Mouse (Mus musculus) heart, embryonic 15.5 days (tissue): Measurements from ENCODE around the gene Pik3c2g. TPM values are rescaled to one million over a fixed set of nuclear protein-coding genes. Genes with fewer than 3 reads are reported as not detected.

Source experiments
- ATAC-seq: fragments of 200-750 bp; cut with Nextera tagmentation; replicated peaks from 2 replicates; pipeline ENCODE4 v1.8.0; 2017; ENCODE audit warnings: low read depth, moderate TSS enrichment; ENCODE audit not compliant: insufficient number of reproducible peaks, insufficient read depth, low FRiP score
- H3K27ac ChIP-seq: fragments of 300-500 bp; sonication (generic); 2 replicates; pipeline ENCODE4 v1.5.1; 2015; ENCODE audit warnings: mild to moderate bottlenecking, inconsistent platforms
- H3K27me3 ChIP-seq: fragments of 300-500 bp; sonication (generic); 2 replicates; pipeline ENCODE4 v1.6.1; 2015; ENCODE audit warnings: inconsistent platforms
- H3K36me3 ChIP-seq: fragments of 300-500 bp; sonication (generic); 2 replicates; pipeline ENCODE4 v1.6.1; 2015; ENCODE audit warnings: mild to moderate bottlenecking, inconsistent platforms
- H3K4me1 ChIP-seq: fragments of 300-500 bp; sonication (generic); replicated peaks from 2 replicates; pipeline ENCODE4 v1.6.1; 2015; ENCODE audit warnings: inconsistent platforms
- H3K4me2 ChIP-seq: fragments of 300-500 bp; sonication (generic); 2 replicates; pipeline ENCODE4 v1.6.1; 2015; ENCODE audit warnings: inconsistent platforms, mild to moderate bottlenecking, moderate library complexity
- H3K4me3 ChIP-seq: fragments of 300-500 bp; sonication (generic); 2 replicates; pipeline ENCODE4 v1.5.1; 2015; ENCODE audit warnings: mild to moderate bottlenecking, inconsistent platforms
- H3K9ac ChIP-seq: fragments of 300-500 bp; sonication (generic); 2 replicates; pipeline ENCODE4 v1.6.1; 2015; ENCODE audit warnings: mild to moderate bottlenecking, inconsistent platforms
- H3K9me3 ChIP-seq: fragments of 300-500 bp; sonication (generic); replicated peaks from 2 replicates; pipeline ENCODE4 v1.6.1; 2016; ENCODE audit warnings: inconsistent platforms
- WGBS: fragments of 180-500 bp; shearing (Covaris S2); methylation state at CpG from one replicate; pipeline ENCODE4 v1.1.7; 2015; ENCODE audit warnings: mixed read lengths; 5-methylcytosine and 5-hydroxymethylcytosine counted together
- polyA plus RNA-seq: library from polyadenylated mRNA; unstranded; fragments of >200 nt; fragmentation: Nextera tagmentation; extraction: Ambion mirVana; gene quantifications from 2 replicates; pipeline ENCODE4 v1.2.1, GENCODE M21; 2015

The Pik3c2g gene
- polyA plus RNA-seq, 1 experiment from 2014 or later: 0.20 TPM

DNA sequence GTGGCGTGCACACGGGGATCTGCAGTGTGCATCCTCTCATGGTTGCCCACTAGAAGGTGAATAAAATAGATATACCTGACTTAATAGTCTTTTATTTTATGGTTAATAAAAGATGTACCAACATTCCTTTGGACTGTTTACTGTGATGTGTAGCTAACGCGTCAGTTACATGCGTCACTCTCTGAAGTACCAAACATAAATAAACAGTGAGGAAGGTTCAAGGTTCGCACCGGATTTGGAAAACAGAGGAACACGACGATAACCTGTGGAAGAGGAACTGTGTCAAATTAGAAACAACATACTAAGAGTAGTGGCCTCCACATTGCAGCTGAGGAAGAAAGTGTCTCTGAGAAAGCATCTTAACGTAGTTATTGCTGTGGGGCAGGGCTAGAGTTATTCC, 402.6 kb downstream of the Pik3c2g start:
- H3K4me1 ChIP-seq: no peaks in the 10 kb centered on the region
- H3K4me2 ChIP-seq: no peak overlapping the region
- ATAC-seq: no peak
- H3K27me3 ChIP-seq: no peaks in the 10 kb centered on the region
- H3K9ac ChIP-seq: no peak overlapping the region
- WGBS: 84% methylated on average over 10 of the region's 10 CpGs
- H3K4me3 ChIP-seq: no peak overlapping the region
- no peak overlapping the region for H3K27ac ChIP-seq
- H3K9me3 ChIP-seq: no peaks in the 10 kb centered on the region
- H3K36me3 ChIP-seq: no peaks in the 10 kb centered on the region

DNA sequence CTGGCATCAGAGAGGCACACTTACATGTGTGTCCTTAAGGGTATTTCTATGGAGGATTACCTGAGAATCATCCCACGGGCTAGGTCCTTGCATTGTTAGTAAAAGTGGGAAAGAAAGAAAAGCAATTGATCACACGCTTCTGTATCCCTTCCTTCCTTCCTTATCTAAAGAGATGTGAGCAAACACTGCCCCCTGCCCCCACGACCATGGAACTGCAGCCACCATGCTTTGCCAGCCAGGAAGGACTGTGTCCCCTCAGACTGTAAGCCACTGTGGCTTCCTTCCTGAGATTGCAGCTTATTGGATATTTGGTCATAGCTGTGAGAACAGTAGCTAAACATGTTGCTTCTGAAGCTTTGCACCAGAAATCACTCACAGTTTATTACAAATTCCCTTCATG, 418.2 kb downstream of the Pik3c2g start:
- Histone ChIP-seq H3K27me3 (no peaks in the 10 kb centered on the region), H3K36me3 (no peaks in the 10 kb centered on the region), H3K4me3 (no peak overlapping the region), H3K9me3 (0 out of 2 replicates have a peak, but pooled peaks cover 2% of the 10 kb centered on the region), H3K4me1 (no peaks in the 10 kb centered on the region), H3K9ac (no peak overlapping the region), H3K27ac (no peak overlapping the region), H3K4me2 (no peak overlapping the region)
- no peak for ATAC-seq
- 77% methylated on average over 3 of the region's 3 CpGs for WGBS

Other genes with a start within 250 kb of the Pik3c2g start
- gene Rergl, start 85.2 kb upstream of the Pik3c2g start, polyA plus RNA-seq: not detected in 2 replicates